Mouse (Mus musculus): ENCODE measurements around the gene Btbd9. TPM values are rescaled to one million over a fixed set of nuclear protein-coding genes. Genes with fewer than 3 reads are reported as not detected.

The Btbd9 gene
- total and polyA plus RNA-seq, 2 experiments from 2014 or later, result 30.3 to 31.0 TPM

- TF ChIP-seq EP300 (IDR thresholded peaks at IDR 0.05; ENCODE audit: low read depth) (no peak), CTCF (IDR thresholded peaks at IDR 0.05; ENCODE audit: low read depth) (no peak)
- peak overlapping the region; percentile 71 for H3K4me2 ChIP-seq (ENCODE audit: low read depth, low read length)
- no peaks in the 10 kb centered on the region for H3K36me3 ChIP-seq (replicated peaks; ENCODE audit: control insufficient read depth, insufficient read depth, low read length)
- H3K9ac ChIP-seq (replicated peaks; ENCODE audit: low read depth, low read length), result peak overlapping the region; percentile 81
- whole genome bisulfite sequencing, result 3% methylated on average over 35 of the region's 35 CpGs
- peak overlapping the region; percentile 92 for H3K4me3 ChIP-seq (ENCODE audit: low read depth, low read length)
- peaks cover 22% of the 10 kb centered on the region for H3K4me1 ChIP-seq (ENCODE audit: control insufficient read depth, insufficient read depth)
- no peaks in the 10 kb centered on the region for H3K27me3 ChIP-seq (ENCODE audit: control insufficient read depth, insufficient read depth, low read length)
- no peaks in the 10 kb centered on the region for H3K9me3 ChIP-seq (replicated peaks; ENCODE audit: control insufficient read depth, low read length)
- 0 out of 2 replicates have a peak, but pooled peaks have one; percentile 2 for ATAC-seq (ENCODE audit: insufficient read depth, low read depth)
- peak; percentile 16 for DNase-seq (ENCODE audit: low spot score)
- peak overlapping the region; percentile 86 for H3K27ac ChIP-seq (ENCODE audit: low read depth)
Observed at GRCm38 (mm10) chr17:30575121-30575904, 975 bp downstream of the Btbd9 start.

DNA sequence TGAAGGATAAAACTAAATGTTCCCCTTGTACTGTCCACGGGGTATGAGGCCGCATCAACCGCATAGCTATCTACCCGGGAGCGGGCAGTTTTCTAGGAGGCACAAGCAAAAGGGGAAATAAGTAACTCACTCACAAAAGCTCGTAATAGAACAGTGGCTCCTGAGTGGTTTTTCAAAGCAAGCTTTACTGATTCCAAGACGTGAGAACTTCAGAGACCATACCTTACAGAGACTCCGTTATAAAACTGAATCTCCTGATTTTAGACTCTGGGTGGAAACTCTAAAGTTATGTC lies 1.6 kb downstream of the Btbd9 start:
- ATAC-seq (ENCODE audit: insufficient read depth, low read depth) (no peak), DNase-seq (ENCODE audit: low spot score) (no peak)
- Histone ChIP-seq H3K4me3 (ENCODE audit: low read depth, low read length) (peak overlapping the region; percentile 92), H3K4me2 (ENCODE audit: low read depth, low read length) (peak overlapping the region; percentile 71), H3K27ac (ENCODE audit: low read depth) (0 out of 2 replicates have a peak overlapping the region, but pooled peaks have one; percentile 40), H3K4me1 (ENCODE audit: control insufficient read depth, insufficient read depth) (peaks cover 26% of the 10 kb centered on the region), H3K36me3 (replicated peaks; ENCODE audit: control insufficient read depth, insufficient read depth, low read length) (no peaks in the 10 kb centered on the region), H3K27me3 (ENCODE audit: control insufficient read depth, insufficient read depth, low read length) (no peaks in the 10 kb centered on the region), H3K9ac (replicated peaks; ENCODE audit: low read depth, low read length) (peak overlapping the region; percentile 81; the same call in 1 of the 2 replicates), H3K9me3 (replicated peaks; ENCODE audit: control insufficient read depth, low read length) (no peaks in the 10 kb centered on the region)
- 44% methylated on average over 8 of the region's 8 CpGs for WGBS
- TF ChIP-seq EP300 (IDR thresholded peaks at IDR 0.05; ENCODE audit: low read depth), result no peak
- TF ChIP-seq CTCF (IDR thresholded peaks at IDR 0.05; ENCODE audit: low read depth), result no peak

DNA sequence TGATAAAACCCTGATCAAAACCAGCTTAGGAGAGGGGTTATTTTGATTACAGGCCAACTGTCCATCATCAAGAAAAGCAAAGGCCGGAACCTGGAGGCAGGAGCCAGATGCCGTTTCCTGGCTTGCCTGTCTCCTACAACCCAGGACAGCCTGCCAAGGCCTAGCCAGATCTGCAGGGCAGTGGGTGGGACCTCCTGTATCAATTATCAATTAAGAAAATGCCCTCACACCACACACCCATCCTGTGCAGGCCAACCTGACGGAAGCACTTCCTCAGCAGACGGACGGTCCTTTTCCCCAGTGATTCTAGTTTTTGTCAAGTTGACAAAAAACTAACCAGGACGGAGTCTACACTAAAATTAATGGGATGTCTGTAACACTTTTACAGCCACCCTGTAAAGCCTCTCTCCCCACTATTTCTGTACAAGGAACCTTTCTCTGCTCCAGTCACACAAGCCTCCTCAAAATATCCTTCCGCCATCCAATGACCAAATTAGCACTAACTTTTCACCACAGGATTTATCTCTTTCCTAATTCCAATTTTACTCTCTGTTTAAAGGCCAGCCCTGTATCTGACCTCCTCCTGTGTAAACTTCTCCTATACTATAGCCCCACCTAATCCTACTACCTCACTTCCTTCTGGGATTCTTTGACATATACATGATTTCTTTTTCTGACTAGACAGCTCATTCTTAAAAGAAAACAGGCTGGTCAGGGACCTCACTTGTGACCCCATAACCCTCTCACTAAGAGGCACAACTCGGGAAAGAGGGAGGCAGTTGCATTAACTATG lies 2.1 kb downstream of the Btbd9 start:
- Histone ChIP-seq H3K9me3 (replicated peaks; ENCODE audit: control insufficient read depth, low read length) (no peaks in the 10 kb centered on the region), H3K27ac (ENCODE audit: low read depth) (0 out of 2 replicates have a peak overlapping the region, but pooled peaks have one; percentile 40), H3K27me3 (ENCODE audit: control insufficient read depth, insufficient read depth, low read length) (no peaks in the 10 kb centered on the region), H3K9ac (replicated peaks; ENCODE audit: low read depth, low read length) (peak overlapping the region; percentile 81; the same call in 1 of the 2 replicates), H3K4me1 (ENCODE audit: control insufficient read depth, insufficient read depth) (peaks cover 26% of the 10 kb centered on the region), H3K4me3 (ENCODE audit: low read depth, low read length) (peak overlapping the region; percentile 92; the same call in 1 of the 2 replicates), H3K4me2 (ENCODE audit: low read depth, low read length) (peak overlapping the region; percentile 71), H3K36me3 (replicated peaks; ENCODE audit: control insufficient read depth, insufficient read depth, low read length) (no peaks in the 10 kb centered on the region)
- DNase-seq (ENCODE audit: low spot score), result peak; percentile 78
- 58% methylated on average over 8 of the region's 8 CpGs for WGBS
- ATAC-seq (ENCODE audit: insufficient read depth, low read depth), result no peak
- no peak for TF ChIP-seq CTCF (IDR thresholded peaks at IDR 0.05; ENCODE audit: low read depth)
- TF ChIP-seq EP300 (IDR thresholded peaks at IDR 0.05; ENCODE audit: low read depth), result no peak

GRCm38 (mm10) chr17:30570971-30571370 lies 5.3 kb downstream of the Btbd9 start:
- Histone ChIP-seq H3K4me1 (ENCODE audit: control insufficient read depth, insufficient read depth) (peaks cover 24% of the 10 kb centered on the region; the same call in 1 of the 2 replicates), H3K4me3 (ENCODE audit: low read depth, low read length) (no peak overlapping the region), H3K27me3 (ENCODE audit: control insufficient read depth, insufficient read depth, low read length) (no peaks in the 10 kb centered on the region), H3K36me3 (replicated peaks; ENCODE audit: control insufficient read depth, insufficient read depth, low read length) (no peaks in the 10 kb centered on the region), H3K9ac (replicated peaks; ENCODE audit: low read depth, low read length) (no peak overlapping the region), H3K9me3 (replicated peaks; ENCODE audit: control insufficient read depth, low read length) (no peaks in the 10 kb centered on the region), H3K27ac (ENCODE audit: low read depth) (no peak overlapping the region), H3K4me2 (ENCODE audit: low read depth, low read length) (no peak overlapping the region)
- TF ChIP-seq EP300 (IDR thresholded peaks at IDR 0.05; ENCODE audit: low read depth) (no peak), CTCF (IDR thresholded peaks at IDR 0.05; ENCODE audit: low read depth) (no peak)
- 42% methylated on average over 3 of the region's 3 CpGs for WGBS
- ATAC-seq (ENCODE audit: insufficient read depth, low read depth) (no peak), DNase-seq (ENCODE audit: low spot score) (no peak)

GRCm38 (mm10) chr17:30570173-30570572 lies 6.1 kb downstream of the Btbd9 start:
- Histone ChIP-seq H3K9ac (replicated peaks; ENCODE audit: low read depth, low read length) (no peak overlapping the region), H3K9me3 (replicated peaks; ENCODE audit: control insufficient read depth, low read length) (no peaks in the 10 kb centered on the region), H3K27me3 (ENCODE audit: control insufficient read depth, insufficient read depth, low read length) (no peaks in the 10 kb centered on the region), H3K4me3 (ENCODE audit: low read depth, low read length) (no peak overlapping the region), H3K4me1 (ENCODE audit: control insufficient read depth, insufficient read depth) (peaks cover 23% of the 10 kb centered on the region; the same call in 1 of the 2 replicates), H3K36me3 (replicated peaks; ENCODE audit: control insufficient read depth, insufficient read depth, low read length) (no peaks in the 10 kb centered on the region), H3K27ac (ENCODE audit: low read depth) (no peak overlapping the region), H3K4me2 (ENCODE audit: low read depth, low read length) (no peak overlapping the region)
- ATAC-seq (ENCODE audit: insufficient read depth, low read depth), result no peak
- no peak for DNase-seq (ENCODE audit: low spot score)
- 67% methylated on average over 8 of the region's 8 CpGs for WGBS
- no peak for TF ChIP-seq CTCF (IDR thresholded peaks at IDR 0.05; ENCODE audit: low read depth)
- TF ChIP-seq EP300 (IDR thresholded peaks at IDR 0.05; ENCODE audit: low read depth), result no peak

Measured in heart, postnatal 0 days (tissue).